Comparison of ENCODE assay signal across 25 mouse cellular contexts in the genomic region with DNA sequence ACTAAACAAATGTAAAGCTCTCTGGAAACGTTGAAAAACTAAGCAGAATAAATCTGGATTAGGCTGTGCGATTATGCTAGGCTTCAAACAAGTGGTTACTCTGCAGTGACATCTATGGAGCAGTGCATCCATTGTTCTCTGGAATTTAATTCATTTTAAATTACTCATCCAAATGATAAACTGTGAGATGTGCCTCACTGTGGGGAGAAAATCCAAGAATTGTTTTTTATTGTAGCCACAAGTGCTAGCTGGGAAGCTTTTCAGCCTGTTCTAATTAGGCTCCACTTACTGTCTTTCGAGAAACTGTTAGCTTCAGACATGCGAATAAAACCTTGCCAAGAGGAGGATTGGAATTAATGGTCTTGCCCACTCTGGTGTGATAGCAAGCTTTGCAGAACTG. TPM values are rescaled to one million over a fixed set of nuclear protein-coding genes. Genes with fewer than 3 reads are reported as not detected.
DNase-seq lines count a peak whose midpoint lies in the region; ATAC-seq and TF ChIP-seq lines count a peak whose summit lies in the region.
"Had no signal": no experiment of that assay in that cellular context is flagged by ENCODE, and none has a peak within 500 bp of the region (broad histone marks: within the 10 kb centered on the region; RNA-seq: fewer than 3 reads in every experiment).

No protein-coding gene starts in this region.

- POLR2A ChIA-PET in Patski (lab: Charles Lee) = no interaction called here

- in situ Hi-C loops in Patski (cut with MboI; ENCODE audit: low pct_unique_long_range_greater_than_20kb) = no loop called here

- WGBS in hindbrain, postnatal 0 days = 48% methylated on average over 4 of the region's 4 CpGs
- WGBS in hindbrain, embryonic 11.5 days = 79% methylated on average over 4 of the region's 4 CpGs
- WGBS in forebrain, embryonic 14.5 days = 4% methylated on average over 4 of the region's 4 CpGs
- WGBS in stomach, postnatal 0 days = 54% methylated on average over 4 of the region's 4 CpGs
- 77% methylated on average over 4 of the region's 4 CpGs for WGBS in heart, embryonic 10.5 days

- CTCF ChIA-PET in Patski (lab: Charles Lee) = interaction anchor here (1.9 to 2.1 kb wide), 3 partner anchors 10 to 333 kb away, joined by 5 to 7 read pairs (median 6); no protein-coding TSS in a partner anchor

- no peak overlapping the region for H3K9ac ChIP-seq in hindbrain, postnatal 0 days (replicated peaks; ENCODE audit: low read length)
- H3K9ac ChIP-seq in hindbrain, embryonic 11.5 days (ENCODE audit: low read depth, low read length) = no peak overlapping the region
- no peak overlapping the region for H3K9ac ChIP-seq in forebrain, embryonic 14.5 days (ENCODE audit: low read length)
- no peak overlapping the region for H3K9ac ChIP-seq in stomach, postnatal 0 days (ENCODE audit: low read length)
- H3K9ac ChIP-seq: embryonic facial prominence, embryonic 13.5 days; heart, embryonic 13.5 days; hindbrain, embryonic 12.5 days had no signal

- H3K36me3 ChIP-seq in hindbrain, postnatal 0 days (ENCODE audit: insufficient read depth, low read length) = no peaks in the 10 kb centered on the region
- H3K36me3 ChIP-seq in hindbrain, embryonic 11.5 days (ENCODE audit: control insufficient read depth, insufficient read depth, low read length) = no peaks in the 10 kb centered on the region
- H3K36me3 ChIP-seq in forebrain, embryonic 14.5 days (ENCODE audit: control insufficient read depth, insufficient read depth, low read length) = no peaks in the 10 kb centered on the region
- peaks cover 2% of the 10 kb centered on the region; the same call in 1 of the 2 replicates for H3K36me3 ChIP-seq in stomach, postnatal 0 days (ENCODE audit: control insufficient read depth, insufficient read depth, low read length)
- H3K36me3 ChIP-seq in heart, embryonic 10.5 days = peaks cover 13% of the 10 kb centered on the region
- H3K36me3 ChIP-seq: G1E; hindbrain, embryonic 12.5 days had no signal

- H3K27ac ChIP-seq in hindbrain, postnatal 0 days = no peak overlapping the region
- no peak overlapping the region for H3K27ac ChIP-seq in hindbrain, embryonic 11.5 days (ENCODE audit: low read depth, low read length)
- H3K27ac ChIP-seq in forebrain, embryonic 14.5 days (ENCODE audit: low read depth, low read length) = no peak overlapping the region
- no peak overlapping the region for H3K27ac ChIP-seq in stomach, postnatal 0 days (replicated peaks)
- no peak overlapping the region for H3K27ac ChIP-seq in heart, embryonic 10.5 days
- H3K27ac ChIP-seq: embryonic facial prominence, embryonic 13.5 days; gastrocnemius, adult 2 months; heart, embryonic 13.5 days; hindbrain, embryonic 12.5 days had no signal

- no peaks in the 10 kb centered on the region for H3K27me3 ChIP-seq in hindbrain, postnatal 0 days (ENCODE audit: insufficient read depth, low read length)
- H3K27me3 ChIP-seq in hindbrain, embryonic 11.5 days (ENCODE audit: control insufficient read depth, insufficient read depth, low read length) = no peaks in the 10 kb centered on the region
- no peaks in the 10 kb centered on the region for H3K27me3 ChIP-seq in Patski
- no peaks in the 10 kb centered on the region for H3K27me3 ChIP-seq in forebrain, embryonic 14.5 days (replicated peaks; ENCODE audit: control insufficient read depth, insufficient read depth, low read length)
- H3K27me3 ChIP-seq in stomach, postnatal 0 days (ENCODE audit: control insufficient read depth, insufficient read depth, low read length) = no peaks in the 10 kb centered on the region
- H3K27me3 ChIP-seq in heart, embryonic 10.5 days (ENCODE audit: insufficient read depth, poor library complexity, severe bottlenecking) = no peaks in the 10 kb centered on the region
- H3K27me3 ChIP-seq: embryonic facial prominence, embryonic 13.5 days; heart, embryonic 13.5 days; hindbrain, embryonic 12.5 days had no signal

- no peak for TF ChIP-seq CTCF in hindbrain, postnatal 0 days (IDR thresholded peaks at IDR 0.05; ENCODE audit: low read depth)
- peak; percentile 28 for TF ChIP-seq CTCF in Patski (IDR thresholded peaks at IDR 0.05)
- TF ChIP-seq CTCF in stomach, postnatal 0 days (IDR thresholded peaks at IDR 0.05; ENCODE audit: low read depth) = no peak

- no peak overlapping the region for H3K4me3 ChIP-seq in hindbrain, postnatal 0 days (ENCODE audit: low read length)
- no peak overlapping the region for H3K4me3 ChIP-seq in hindbrain, embryonic 11.5 days (ENCODE audit: low read depth, low read length)
- no peak overlapping the region for H3K4me3 ChIP-seq in forebrain, embryonic 14.5 days (ENCODE audit: low read depth, low read length)
- no peak overlapping the region for H3K4me3 ChIP-seq in stomach, postnatal 0 days (ENCODE audit: low read depth, low read length)
- H3K4me3 ChIP-seq in heart, embryonic 10.5 days = no peak overlapping the region
- H3K4me3 ChIP-seq: embryonic facial prominence, embryonic 13.5 days; gastrocnemius, adult 2 months; heart, embryonic 13.5 days; hindbrain, embryonic 12.5 days had no signal

- peaks cover 5% of the 10 kb centered on the region; the same call in 1 of the 2 replicates for H3K4me1 ChIP-seq in hindbrain, postnatal 0 days (ENCODE audit: insufficient read depth, low read length)
- H3K4me1 ChIP-seq in hindbrain, embryonic 11.5 days (replicated peaks; ENCODE audit: control insufficient read depth, insufficient read depth, low read length) = no peaks in the 10 kb centered on the region
- H3K4me1 ChIP-seq in forebrain, embryonic 14.5 days (ENCODE audit: control insufficient read depth, insufficient read depth, low read length) = 0 out of 2 replicates have a peak, but pooled peaks cover 3% of the 10 kb centered on the region
- no peaks in the 10 kb centered on the region for H3K4me1 ChIP-seq in stomach, postnatal 0 days (replicated peaks; ENCODE audit: control insufficient read depth, insufficient read depth)
- H3K4me1 ChIP-seq in heart, embryonic 10.5 days = no peaks in the 10 kb centered on the region
- H3K4me1 ChIP-seq: embryonic facial prominence, embryonic 13.5 days; heart, embryonic 13.5 days; hindbrain, embryonic 12.5 days had no signal

- no peaks in the 10 kb centered on the region for H3K9me3 ChIP-seq in hindbrain, postnatal 0 days (ENCODE audit: low read length)
- H3K9me3 ChIP-seq in hindbrain, embryonic 11.5 days (ENCODE audit: control insufficient read depth, low read length) = no peaks in the 10 kb centered on the region
- H3K9me3 ChIP-seq in forebrain, embryonic 14.5 days (replicated peaks; ENCODE audit: control insufficient read depth, low read length) = no peaks in the 10 kb centered on the region
- no peaks in the 10 kb centered on the region for H3K9me3 ChIP-seq in stomach, postnatal 0 days (ENCODE audit: control insufficient read depth, low read length)
- H3K9me3 ChIP-seq in heart, embryonic 10.5 days = no peaks in the 10 kb centered on the region
- H3K9me3 ChIP-seq: embryonic facial prominence, embryonic 13.5 days; G1E; heart, embryonic 13.5 days; hindbrain, embryonic 12.5 days had no signal

- DNase-seq in hindbrain, postnatal 0 days (ENCODE audit: low spot score) = peak; percentile 5
- no peak for DNase-seq in hindbrain, embryonic 11.5 days (ENCODE audit: low spot score)
- no peak for DNase-seq in Patski (ENCODE audit: low read depth, low spot score)
- peak; percentile 73 for DNase-seq in forebrain, embryonic 14.5 days (ENCODE audit: low spot score)
- DNase-seq in stomach, postnatal 0 days (ENCODE audit: low spot score) = no peak
- no peak for DNase-seq in embryo, embryonic 9.5 days (ENCODE audit: extremely low spot score)
- DNase-seq in heart, embryonic 10.5 days (ENCODE audit: low spot score) = no peak
- DNase-seq: adrenal gland, postnatal 14 days; B cell, adult 2 months; cerebellum, adult 11-12 months; cerebellum, adult 9-10 months; cerebellum, postnatal 25 days; gastrocnemius, adult 2 months; gastrocnemius, postnatal 25 days; heart, postnatal 36 days; kidney, adult 11 months; kidney, adult 9 months had no signal

- no peak for ATAC-seq in hindbrain, postnatal 0 days
- ATAC-seq in hindbrain, embryonic 11.5 days (ENCODE audit: low FRiP score) = no peak
- no peak for ATAC-seq in Patski
- peak; percentile 42 for ATAC-seq in forebrain, embryonic 14.5 days
- no peak for ATAC-seq in stomach, postnatal 0 days (ENCODE audit: low FRiP score, low TSS enrichment)
- ATAC-seq: activated CD4-positive, CD25-positive, alpha-beta regulatory T cell, adult 4 months; CD4-positive, CD25-positive, alpha-beta regulatory T cell, adult 4 months; hindbrain, embryonic 16.5 days had no signal

- H3K4me2 ChIP-seq in hindbrain, postnatal 0 days (ENCODE audit: low read depth, low read length) = no peak overlapping the region
- H3K4me2 ChIP-seq in hindbrain, embryonic 11.5 days (replicated peaks; ENCODE audit: low read depth, low read length) = no peak overlapping the region
- no peak overlapping the region for H3K4me2 ChIP-seq in forebrain, embryonic 14.5 days (ENCODE audit: low read length)
- no peak overlapping the region for H3K4me2 ChIP-seq in stomach, postnatal 0 days (replicated peaks; ENCODE audit: low read depth)
- H3K4me2 ChIP-seq: embryonic facial prominence, embryonic 13.5 days; heart, embryonic 13.5 days; hindbrain, embryonic 12.5 days had no signal

- TF ChIP-seq EP300 in stomach, postnatal 0 days (optimal IDR thresholded peaks at IDR 0.05) = no peak

RNA-seq across cellular contexts. Expression of a gene that starts 18.3 kb away (rescaled TPM):
- 29.1 and 32.3 TPM in 2 replicates for total RNA-seq in hindbrain, postnatal 0 days (2014; rRNA removed)
- polyA plus RNA-seq in hindbrain, postnatal 0 days (2015; fragmentation: Nextera tagmentation; extraction: Ambion mirVana) = 15.4 and 18.6 TPM in 2 replicates
- 22.1 and 25.1 TPM in 2 replicates for polyA plus RNA-seq in hindbrain, embryonic 11.5 days (2014; fragmentation: Nextera tagmentation; extraction: Ambion mirVana)
- polyA plus RNA-seq in Patski (2021) = 138 TPM
- polyA plus RNA-seq in forebrain, embryonic 14.5 days (2014; fragmentation: Nextera tagmentation; extraction: Ambion mirVana) = 13.0 and 13.8 TPM in 2 replicates
- 58.3 and 67.7 TPM in 2 replicates for polyA plus RNA-seq in stomach, postnatal 0 days (2015; fragmentation: Nextera tagmentation; extraction: Ambion mirVana)
- polyA plus RNA-seq in heart, embryonic 10.5 days (2016; fragmentation: Nextera tagmentation; extraction: Ambion mirVana) = 38.6 and 40.7 TPM in 2 replicates
- total RNA-seq: granulocyte monocyte progenitor cell, adult 5-6 weeks had no signal
- polyA plus RNA-seq: activated CD4-positive, CD25-positive, alpha-beta regulatory T cell, adult 4 months; CD4-positive, CD25-positive, alpha-beta regulatory T cell, adult 4 months; G1E had no signal

Comparison
In these comparisons a context has a peak if more than half of its experiments do, and no peak if none do; other contexts are left out.
1. DNase-seq: peak in hindbrain, postnatal 0 days (single experiment) and forebrain, embryonic 14.5 days (single experiment); none in hindbrain, embryonic 11.5 days (single experiment), Patski (single experiment), stomach, postnatal 0 days (single experiment), embryo, embryonic 9.5 days (single experiment) and heart, embryonic 10.5 days (single experiment).